Comparison of ENCODE assay signal across 8 mouse cellular contexts in genomic region chr12:24952147-24952546, GRCm38 (mm10). TPM values are rescaled to one million over a fixed set of nuclear protein-coding genes. Genes with fewer than 3 reads are reported as not detected.
DNase-seq lines count a peak whose midpoint lies in the region; ATAC-seq and TF ChIP-seq lines count a peak whose summit lies in the region.
"Had no signal": no experiment of that assay in that cellular context is flagged by ENCODE, and none has a peak within 500 bp of the region (broad histone marks: within the 10 kb centered on the region; RNA-seq: fewer than 3 reads in every experiment).

No protein-coding gene starts in this region.

- H3K4me2 ChIP-seq in CH12.LX (ENCODE audit: insufficient read depth, low read depth, poor library complexity, severe bottlenecking) = no peak overlapping the region
- H3K4me2 ChIP-seq: heart, embryonic 15.5 days had no signal

- ATAC-seq in common myeloid progenitor, adult 5-6 weeks (replicated peaks; ENCODE audit: low read depth, poor library complexity, severe bottlenecking) = peak; percentile 90
- peak; percentile 67 to 79 for ATAC-seq in hematopoietic stem cell, adult 5-6 weeks (replicated peaks in 1 of 2; ENCODE audit: insufficient read depth in 1 of 2, low FRiP score in 2 of 2, low TSS enrichment in 1 of 2, low read depth in 1 of 2, poor library complexity in 2 of 2, severe bottlenecking in 2 of 2)

- H3K27ac ChIP-seq in CH12.LX (ENCODE audit: insufficient read depth, low read depth) = no peak overlapping the region
- H3K27ac ChIP-seq: heart, embryonic 15.5 days had no signal

- no peaks in the 10 kb centered on the region for H3K79me2 ChIP-seq in CH12.LX (replicated peaks; ENCODE audit: control insufficient read depth, extremely low read depth, insufficient read depth, poor library complexity, severe bottlenecking)

- dilution Hi-C loops in CH12.LX (cut with MboI; ENCODE audit: extremely low pct_ligation_motif_present, extremely low pct_unique_long_range_greater_than_20kb, low sequenced_read_pairs) = no loop called here

- TF ChIP-seq CTCF in CH12.LX (conservative IDR thresholded peaks at IDR 0.05 in 1 of 2, IDR thresholded peaks at IDR 0.05 in 1 of 2; ENCODE audit: low read depth in 2 of 2, low read length in 2 of 2) = peak; percentile 81 to 86

- H3K4me3 ChIP-seq in CH12.LX (replicated peaks in 1 of 3; ENCODE audit: low read depth in 2 of 3, low read length in 2 of 3, poor library complexity in 1 of 3) = no peak overlapping the region
- H3K4me3 ChIP-seq: heart, embryonic 15.5 days had no signal

- TF ChIP-seq POLR2A in CH12.LX (IDR thresholded peaks at IDR 0.05; ENCODE audit: low read depth, low read length) = no peak

- no peak overlapping the region for H3K9ac ChIP-seq in CH12.LX (ENCODE audit: insufficient read depth, low read depth)
- H3K9ac ChIP-seq: heart, embryonic 15.5 days had no signal

- DNase-seq in CH12.LX (ENCODE audit: extremely low read depth) (peak; percentile 70), R1 (ENCODE audit: low read depth, low spot score) (peak; percentile 75)
- peak; percentile 76 to 77 for DNase-seq in layer of hippocampus, postnatal 10 days (ENCODE audit: low spot score in 2 of 2)
- DNase-seq in lung, postnatal 36 days = peak; percentile 64
- peak; percentile 55 to 74 for DNase-seq in right cerebral cortex, postnatal 10 days (ENCODE audit: low spot score in 2 of 2)

- no peaks in the 10 kb centered on the region for H3K36me3 ChIP-seq in CH12.LX (replicated peaks in 1 of 2; ENCODE audit: control insufficient read depth in 1 of 2, insufficient read depth in 1 of 2, low read length in 1 of 2)

- H3K27me3 ChIP-seq in CH12.LX (replicated peaks) = no peaks in the 10 kb centered on the region
- H3K27me3 ChIP-seq: heart, embryonic 15.5 days had no signal

- no peak for TF ChIP-seq EP300 in CH12.LX (IDR thresholded peaks at IDR 0.05; ENCODE audit: low read length)

- H3K9me3 ChIP-seq in CH12.LX (replicated peaks; ENCODE audit: low read length) = no peaks in the 10 kb centered on the region
- H3K9me3 ChIP-seq: heart, embryonic 15.5 days had no signal

- peaks cover 4 to 5% of the 10 kb centered on the region in 2 experiments; a peak in 3 of 4 replicates for H3K4me1 ChIP-seq in CH12.LX (ENCODE audit: control insufficient read depth in 1 of 2, insufficient read depth in 2 of 2)

- TF ChIP-seq RAD21 in CH12.LX (IDR thresholded peaks at IDR 0.05; ENCODE audit: low read depth, low read length) = peak; percentile 77

- in situ Hi-C loops in CH12.LX (cut with MboI; ENCODE audit: low pct_ligation_motif_present, low pct_unique_long_range_greater_than_20kb, low sequenced_read_pairs) = loop anchor here (5.0 to 25.0 kb wide), 3 partner anchors 240 to 465 kb away; partner anchors contain the start of gene Taf1b

TF ChIP-seq in CH12.LX, 34 proteins besides CTCF, POLR2A, EP300 and RAD21:
- TF ChIP-seq USF1 (IDR thresholded peaks at IDR 0.05; ENCODE audit: low read depth, low read length) = no peak
- peak; percentile 62 for TF ChIP-seq SMC3 (IDR thresholded peaks at IDR 0.05; ENCODE audit: low read depth, low read length)
TF ChIP-seq in CH12.LX: peak in this region for 1.

RNA-seq across cellular contexts. Expression of gene Kidins220, which starts 22.6 kb away (rescaled TPM):
- 39.4 and 39.5 TPM in 2 replicates for total RNA-seq in CH12.LX (2012; rRNA removed)
- 32.4 and 40.3 TPM in 2 replicates for total RNA-seq in CH12.LX (2014; rRNA removed)
- polyA plus RNA-seq in CH12.LX (2012; ENCODE audit: insufficient read length, low read depth) = 47.8 and 67.6 TPM in 2 replicates
- 66.0 and 89.1 TPM in 2 replicates for total RNA-seq in common myeloid progenitor, adult 5-6 weeks (2017)
- total RNA-seq in hematopoietic stem cell, adult 5-6 weeks (2017) = 72.7 and 108 TPM in 2 replicates
- 100 to 1,000 TPM; 334 to 351 TPM for total RNA-seq in layer of hippocampus, postnatal 10 days (2021)
